Mouse (Mus musculus): Measurements from ENCODE around the gene Pcnx. TPM values are rescaled to one million over a fixed set of nuclear protein-coding genes. Genes with fewer than 3 reads are reported as not detected.

The Pcnx gene
- polyA plus RNA-seq, 1 experiment from 2014 or later = 17.3 TPM

- no peak overlapping the region for H3K4me2 ChIP-seq
- no peaks in the 10 kb centered on the region for H3K27me3 ChIP-seq
- no peak overlapping the region for H3K4me3 ChIP-seq (replicated peaks)
- H3K9me3 ChIP-seq = no peaks in the 10 kb centered on the region
- H3K9ac ChIP-seq = no peak overlapping the region
- peaks cover 25% of the 10 kb centered on the region for H3K36me3 ChIP-seq (replicated peaks)
- ATAC-seq (ENCODE audit: low FRiP score) = 0 out of 2 replicates have a peak, but pooled peaks have one; percentile 41
- WGBS = 66% methylated on average over 2 of the region's 2 CpGs
- no peaks in the 10 kb centered on the region for H3K4me1 ChIP-seq
- no peak overlapping the region for H3K27ac ChIP-seq
These were observed 55.5 kb downstream of the Pcnx start for GRCm38 (mm10) chr12:81915176-81915950.

DNA sequence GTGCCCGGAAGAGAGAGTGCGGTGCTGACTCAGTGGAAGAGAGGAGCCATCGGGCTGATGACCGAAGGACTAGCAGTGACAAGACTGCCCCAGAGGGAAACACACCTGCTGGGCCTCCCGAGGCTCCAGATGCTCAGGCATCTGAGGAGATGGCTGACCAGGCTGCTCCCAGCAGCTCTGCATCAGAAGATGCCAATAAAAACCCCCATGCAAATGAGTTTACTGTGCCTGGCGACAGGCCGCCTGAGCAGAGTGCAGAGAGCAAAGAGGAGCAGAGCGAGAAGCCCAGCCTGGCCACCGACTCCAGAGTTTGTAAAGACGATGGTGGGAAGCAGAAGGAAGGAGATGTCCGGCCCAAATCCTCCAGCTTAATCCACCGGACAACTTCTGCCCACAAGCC is 58.5 kb downstream of the Pcnx start:
- Histone ChIP-seq H3K27ac (no peak overlapping the region), H3K4me3 (replicated peaks) (no peak overlapping the region), H3K9me3 (no peaks in the 10 kb centered on the region), H3K36me3 (replicated peaks) (peaks cover 25% of the 10 kb centered on the region), H3K9ac (no peak overlapping the region), H3K4me1 (no peaks in the 10 kb centered on the region), H3K4me2 (no peak overlapping the region), H3K27me3 (no peaks in the 10 kb centered on the region)
- 91% methylated on average over 12 of the region's 12 CpGs for WGBS
- ATAC-seq (ENCODE audit: low FRiP score) = no peak

- no peak overlapping the region for H3K4me2 ChIP-seq
These were observed 59.1 kb downstream of the Pcnx start for GRCm38 (mm10) chr12:81918886-81919285.

GRCm38 (mm10) chr12:81920027-81920426 is 60.2 kb downstream of the Pcnx start:
- no peaks in the 10 kb centered on the region for H3K27me3 ChIP-seq
- H3K9ac ChIP-seq = no peak overlapping the region
- WGBS = 94% methylated on average over 10 of the region's 10 CpGs
- peaks cover 25% of the 10 kb centered on the region for H3K36me3 ChIP-seq (replicated peaks)
- H3K4me3 ChIP-seq (replicated peaks) = no peak overlapping the region
- H3K27ac ChIP-seq = no peak overlapping the region
- no peaks in the 10 kb centered on the region for H3K4me1 ChIP-seq
- H3K9me3 ChIP-seq = no peaks in the 10 kb centered on the region
- H3K4me2 ChIP-seq = no peak overlapping the region
- ATAC-seq (ENCODE audit: low FRiP score) = no peak

More at GRCm38 (mm10) chr12:81918886-81919285, 59.1 kb downstream of the Pcnx start:
- Histone ChIP-seq H3K4me1 (no peaks in the 10 kb centered on the region), H3K27me3 (no peaks in the 10 kb centered on the region), H3K9ac (no peak overlapping the region), H3K36me3 (replicated peaks) (peaks cover 25% of the 10 kb centered on the region), H3K27ac (no peak overlapping the region), H3K9me3 (no peaks in the 10 kb centered on the region), H3K4me3 (replicated peaks) (no peak overlapping the region)
- 94% methylated on average over 14 of the region's 14 CpGs for WGBS
- ATAC-seq (ENCODE audit: low FRiP score) = no peak

GRCm38 (mm10) chr12:81920614-81921013 is 60.8 kb downstream of the Pcnx start:
- no peaks in the 10 kb centered on the region for H3K27me3 ChIP-seq
- WGBS = 95% methylated on average over 2 of the region's 2 CpGs
- H3K36me3 ChIP-seq (replicated peaks) = peaks cover 25% of the 10 kb centered on the region
- H3K27ac ChIP-seq = no peak overlapping the region
- no peaks in the 10 kb centered on the region for H3K4me1 ChIP-seq
- H3K9ac ChIP-seq = no peak overlapping the region
- no peaks in the 10 kb centered on the region for H3K9me3 ChIP-seq
- no peak overlapping the region for H3K4me2 ChIP-seq
- no peak overlapping the region for H3K4me3 ChIP-seq (replicated peaks)
- no peak for ATAC-seq (ENCODE audit: low FRiP score)

DNA sequence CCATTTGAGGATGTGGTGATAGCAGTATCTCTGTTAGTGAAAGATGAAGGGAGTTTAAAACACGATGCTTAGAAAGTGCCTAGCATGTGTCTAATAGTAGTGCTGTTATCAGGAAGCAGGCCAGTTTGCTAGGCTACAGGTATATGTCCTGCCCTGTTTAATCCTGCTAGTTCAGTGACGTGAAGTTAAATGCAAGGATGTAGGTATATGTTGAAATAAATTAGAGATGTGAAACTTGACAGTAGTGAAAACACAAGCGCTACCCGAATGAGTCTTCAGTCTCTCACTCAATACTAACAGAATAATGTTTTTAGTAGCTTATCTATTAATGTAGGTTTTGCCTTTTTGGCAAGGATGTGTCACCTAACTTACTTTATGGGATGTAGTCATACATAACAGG is 62.0 kb downstream of the Pcnx start:
- no peak for ATAC-seq (ENCODE audit: low FRiP score)
- Histone ChIP-seq H3K4me2 (no peak overlapping the region), H3K27ac (no peak overlapping the region), H3K27me3 (no peaks in the 10 kb centered on the region), H3K4me3 (replicated peaks) (no peak overlapping the region), H3K9ac (no peak overlapping the region), H3K36me3 (replicated peaks) (peaks cover 25% of the 10 kb centered on the region), H3K4me1 (no peaks in the 10 kb centered on the region), H3K9me3 (no peaks in the 10 kb centered on the region)
- 94% methylated on average over 4 of the region's 4 CpGs for WGBS

GRCm38 (mm10) chr12:81922838-81923237 is 63.0 kb downstream of the Pcnx start:
- ATAC-seq (ENCODE audit: low FRiP score) = no peak
- H3K36me3 ChIP-seq (replicated peaks) = peaks cover 22% of the 10 kb centered on the region
- H3K4me3 ChIP-seq (replicated peaks) = no peak overlapping the region
- 63% methylated on average over 3 of the region's 3 CpGs for WGBS
- no peak overlapping the region for H3K27ac ChIP-seq
- H3K9ac ChIP-seq = no peak overlapping the region
- no peaks in the 10 kb centered on the region for H3K9me3 ChIP-seq
- peaks cover 6% of the 10 kb centered on the region; the same call in 1 of the 2 replicates for H3K4me1 ChIP-seq
- H3K27me3 ChIP-seq = no peaks in the 10 kb centered on the region
- H3K4me2 ChIP-seq = no peak overlapping the region

DNA sequence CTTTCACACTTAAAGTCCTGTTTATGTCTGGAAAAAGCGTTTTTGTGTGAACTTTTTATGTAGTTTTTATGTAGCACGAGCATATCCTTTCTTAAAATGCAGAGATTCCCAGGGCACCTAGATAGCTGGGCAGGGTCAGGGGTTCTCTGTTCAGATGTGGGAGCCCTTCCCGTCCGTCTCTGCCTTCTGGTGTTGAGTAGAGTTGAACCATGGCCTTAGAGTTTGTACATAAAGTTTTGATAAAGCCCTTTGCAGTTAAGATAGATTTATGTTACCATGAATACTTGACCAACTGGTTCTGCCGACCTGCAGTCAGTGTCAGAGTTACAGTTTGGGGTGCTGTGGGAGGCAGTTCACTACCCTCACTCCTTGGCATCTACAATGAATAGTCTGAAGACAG is 67.3 kb downstream of the Pcnx start:
- Histone ChIP-seq H3K4me2 (no peak overlapping the region), H3K27me3 (no peaks in the 10 kb centered on the region), H3K9me3 (no peaks in the 10 kb centered on the region), H3K9ac (no peak overlapping the region), H3K4me1 (peaks cover 6% of the 10 kb centered on the region; the same call in 1 of the 2 replicates), H3K4me3 (replicated peaks) (no peak overlapping the region), H3K36me3 (replicated peaks) (no peaks in the 10 kb centered on the region), H3K27ac (no peak overlapping the region)
- WGBS = 88% methylated on average over 5 of the region's 5 CpGs
- no peak for ATAC-seq (ENCODE audit: low FRiP score)

- H3K27ac ChIP-seq = no peak overlapping the region
- H3K4me1 ChIP-seq = peaks cover 6% of the 10 kb centered on the region; the same call in 1 of the 2 replicates
- no peaks in the 10 kb centered on the region for H3K9me3 ChIP-seq
- H3K27me3 ChIP-seq = no peaks in the 10 kb centered on the region
- 79% methylated on average over 19 of the region's 19 CpGs for WGBS
- H3K36me3 ChIP-seq (replicated peaks) = no peaks in the 10 kb centered on the region
- no peak overlapping the region for H3K4me3 ChIP-seq (replicated peaks)
- no peak overlapping the region for H3K9ac ChIP-seq
- ATAC-seq (ENCODE audit: low FRiP score) = no peak
- H3K4me2 ChIP-seq = no peak overlapping the region
These were observed 68.0 kb downstream of the Pcnx start for GRCm38 (mm10) chr12:81927643-81928381.

DNA sequence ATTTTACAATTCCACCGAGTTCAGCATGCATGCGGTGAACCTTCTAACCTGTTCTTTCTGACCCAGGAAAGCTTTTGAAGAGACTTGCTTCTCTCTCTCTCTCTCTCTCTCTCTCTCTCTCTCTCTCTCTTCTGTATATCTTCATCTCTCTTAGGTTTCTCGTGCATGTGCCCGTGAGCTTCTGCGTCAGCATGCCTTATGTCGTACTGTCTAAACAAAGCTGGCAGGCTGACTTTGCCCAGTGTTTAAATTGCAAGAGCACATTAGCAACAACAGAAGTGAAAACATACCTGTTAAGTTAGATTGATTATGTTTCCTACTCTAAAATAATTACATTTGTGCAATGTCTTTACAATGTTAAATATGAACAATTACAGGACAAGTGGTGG is 68.6 kb downstream of the Pcnx start:
- Histone ChIP-seq H3K9me3 (no peaks in the 10 kb centered on the region), H3K4me1 (peaks cover 6% of the 10 kb centered on the region; the same call in 1 of the 2 replicates), H3K4me2 (no peak overlapping the region), H3K36me3 (replicated peaks) (peaks cover 4% of the 10 kb centered on the region; the same call in 1 of the 2 replicates), H3K27me3 (no peaks in the 10 kb centered on the region), H3K4me3 (replicated peaks) (no peak overlapping the region), H3K9ac (no peak overlapping the region), H3K27ac (no peak overlapping the region)
- no peak for ATAC-seq (ENCODE audit: low FRiP score)
- WGBS = 85% methylated on average over 6 of the region's 6 CpGs

GRCm38 (mm10) chr12:81932015-81932414 is 72.2 kb downstream of the Pcnx start:
- Histone ChIP-seq H3K4me1 (peaks cover 9% of the 10 kb centered on the region), H3K4me3 (replicated peaks) (no peak overlapping the region), H3K9me3 (no peaks in the 10 kb centered on the region), H3K27ac (no peak overlapping the region), H3K27me3 (no peaks in the 10 kb centered on the region), H3K36me3 (replicated peaks) (peaks cover 7% of the 10 kb centered on the region; the same call in 1 of the 2 replicates), H3K9ac (no peak overlapping the region), H3K4me2 (no peak overlapping the region)
- 81% methylated on average over 13 of the region's 13 CpGs for WGBS
- no peak for ATAC-seq (ENCODE audit: low FRiP score)

DNA sequence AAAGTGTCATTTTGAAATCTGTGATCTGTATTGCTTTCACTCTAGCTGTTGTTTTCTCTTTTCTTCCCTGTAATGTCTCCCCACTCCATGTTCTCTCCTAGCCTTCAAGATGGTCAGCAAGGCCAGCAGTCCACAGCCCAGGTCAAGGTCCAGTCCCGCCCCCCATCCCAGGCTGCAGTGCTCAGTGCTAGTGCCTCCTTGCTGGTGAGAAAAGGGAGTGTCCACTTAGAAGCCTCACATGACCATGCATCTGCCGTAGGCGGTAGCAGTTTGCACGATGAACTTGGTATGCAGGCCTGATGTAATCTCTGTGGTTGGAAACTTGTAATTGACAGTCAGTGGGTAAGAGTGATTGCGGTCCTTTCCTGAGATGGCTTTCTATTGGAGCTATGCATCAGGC is 73.6 kb downstream of the Pcnx start:
- Histone ChIP-seq H3K36me3 (replicated peaks) (peaks cover 7% of the 10 kb centered on the region; the same call in 1 of the 2 replicates), H3K9me3 (no peaks in the 10 kb centered on the region), H3K4me2 (no peak overlapping the region), H3K9ac (no peak overlapping the region), H3K27ac (no peak overlapping the region), H3K4me1 (peaks cover 3% of the 10 kb centered on the region), H3K4me3 (replicated peaks) (no peak overlapping the region), H3K27me3 (no peaks in the 10 kb centered on the region)
- WGBS = 87% methylated on average over 5 of the region's 5 CpGs
- ATAC-seq (ENCODE audit: low FRiP score) = no peak

Measured in forebrain, embryonic 12.5 days (tissue).